Mouse (Mus musculus): ENCODE results near the gene Osbpl2.

DNA sequence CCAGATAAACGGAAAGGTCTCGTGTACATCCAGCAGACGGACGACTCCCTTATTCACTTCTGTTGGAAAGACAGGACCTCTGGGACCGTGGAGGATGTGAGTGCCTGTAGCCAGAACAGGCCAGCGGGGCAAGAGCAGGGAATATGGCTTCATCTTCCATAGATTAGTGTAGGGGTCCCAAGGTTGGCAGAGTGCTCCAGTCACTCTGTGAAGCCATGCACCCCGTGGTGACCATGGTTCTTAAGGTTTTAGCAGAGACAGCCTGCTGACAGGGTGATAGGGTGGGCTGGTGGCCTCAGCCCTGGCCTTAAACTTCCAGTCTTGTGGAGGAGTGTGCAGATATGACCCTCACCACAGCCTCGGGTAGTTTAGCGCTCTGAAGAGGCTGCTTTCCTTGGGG is 53.0 kb downstream of the Osbpl2 start:
- TF ChIP-seq ZMIZ1 (IDR thresholded peaks at IDR 0.05; ENCODE audit: low read depth, low read length) (no peak), GABPA (IDR thresholded peaks at IDR 0.05; ENCODE audit: insufficient replicate concordance, low read depth, low read length) (no peak), CTCF (conservative IDR thresholded peaks at IDR 0.05 in 1 of 2, IDR thresholded peaks at IDR 0.05 in 1 of 2; ENCODE audit: low read depth in 2 of 2, low read length in 2 of 2) (no peak), TBP (conservative IDR thresholded peaks at IDR 0.05; ENCODE audit: low read depth, low read length) (no peak), MAX (IDR thresholded peaks at IDR 0.05; ENCODE audit: low read length) (no peak), MAFK (IDR thresholded peaks at IDR 0.05; ENCODE audit: insufficient replicate concordance, low read length) (no peak), KAT2A (IDR thresholded peaks at IDR 0.05; ENCODE audit: insufficient replicate concordance, low read length) (no peak), POLR2A (IDR thresholded peaks at IDR 0.05; ENCODE audit: low read depth, low read length) (no peak), NRF1 (IDR thresholded peaks at IDR 0.05; ENCODE audit: low read depth, low read length) (no peak), PAX5 (IDR thresholded peaks at IDR 0.05; ENCODE audit: low read length) (no peak), E2F4 (IDR thresholded peaks at IDR 0.05; ENCODE audit: insufficient replicate concordance, low read depth, low read length) (no peak), USF1 (IDR thresholded peaks at IDR 0.05; ENCODE audit: low read depth, low read length) (no peak), EP300 (IDR thresholded peaks at IDR 0.05; ENCODE audit: low read length) (no peak), BHLHE40 (IDR thresholded peaks at IDR 0.05; ENCODE audit: low read depth, low read length) (no peak)

Data from CH12.LX (cell line).